Mouse (Mus musculus) bone marrow macrophage, adult 2 months (primary cell): ENCODE measurements around the gene Ltbr.

Experiments used
- CTCF ChIP-seq: IDR thresholded peaks from 2 replicates; pipeline ENCODE4 v1.5.1; 2012; ENCODE audit warnings: low read depth, mild to moderate bottlenecking, low read length, moderate library complexity
- POLR2A ChIP-seq: IDR thresholded peaks from 2 replicates; pipeline ENCODE4 v1.6.1; 2012; ENCODE audit warnings: mild to moderate bottlenecking, low read depth, low read length, borderline replicate concordance

- TF ChIP-seq CTCF (no peak), POLR2A (no peak)
These were observed at the start of gene Ltbr for GRCm38 (mm10) chr6:125313546-125314230.
